Mouse (Mus musculus): Measurements from ENCODE around the gene Slc12a5. TPM values are rescaled to one million over a fixed set of nuclear protein-coding genes. Genes with fewer than 3 reads are reported as not detected.

Slc12a5 gene
- total and polyA plus RNA-seq, 3 experiments: 0.72 to 1.4 (median 0.82) TPM

DNA sequence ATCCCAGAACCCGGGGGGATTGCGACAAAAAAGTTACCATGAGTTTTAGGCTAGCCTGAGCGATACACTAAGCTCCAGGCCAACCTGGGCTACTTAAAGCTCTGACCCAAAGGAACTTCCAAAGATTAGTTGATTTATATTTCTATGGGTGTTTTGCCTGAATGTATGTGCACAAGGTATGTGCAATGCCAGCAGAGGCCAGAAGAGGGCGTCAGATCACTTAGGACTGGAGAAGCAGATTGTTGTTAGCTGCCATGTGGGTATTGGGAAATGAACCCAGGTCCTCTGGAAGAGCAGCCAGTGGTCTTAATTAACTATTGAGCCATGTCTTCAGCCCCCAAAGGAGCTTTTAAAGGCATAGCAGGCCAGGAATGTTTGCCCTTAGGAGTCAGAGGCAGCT lies 8.9 kb upstream of the Slc12a5 start:
- TF ChIP-seq CTCF (IDR thresholded peaks at IDR 0.05; ENCODE audit: low read depth, low read length) (0 out of 2 replicates have a peak, but pooled peaks have one; percentile 30), POLR2AphosphoS5 (IDR thresholded peaks at IDR 0.05; ENCODE audit: insufficient replicate concordance, low read depth, low read length) (no peak)
- H3K27me3 ChIP-seq (ENCODE audit: insufficient read depth, low read length): peaks cover 7% of the 10 kb centered on the region; the same call in 1 of the 2 replicates
- no peak for ATAC-seq (ENCODE audit: extremely low read depth, insufficient number of reproducible peaks, low FRiP score, poor library complexity, severe bottlenecking)
- no peaks in the 10 kb centered on the region for H3K36me3 ChIP-seq (replicated peaks)
- H3K9me3 ChIP-seq (replicated peaks): peaks cover 6% of the 10 kb centered on the region
- no peak overlapping the region for H3K4me3 ChIP-seq (ENCODE audit: low read depth, low read length)
- peaks cover 5% of the 10 kb centered on the region for H3K4me1 ChIP-seq (ENCODE audit: insufficient read depth, low read depth, low read length)
- no peak for DNase-seq (ENCODE audit: low spot score)

DNA sequence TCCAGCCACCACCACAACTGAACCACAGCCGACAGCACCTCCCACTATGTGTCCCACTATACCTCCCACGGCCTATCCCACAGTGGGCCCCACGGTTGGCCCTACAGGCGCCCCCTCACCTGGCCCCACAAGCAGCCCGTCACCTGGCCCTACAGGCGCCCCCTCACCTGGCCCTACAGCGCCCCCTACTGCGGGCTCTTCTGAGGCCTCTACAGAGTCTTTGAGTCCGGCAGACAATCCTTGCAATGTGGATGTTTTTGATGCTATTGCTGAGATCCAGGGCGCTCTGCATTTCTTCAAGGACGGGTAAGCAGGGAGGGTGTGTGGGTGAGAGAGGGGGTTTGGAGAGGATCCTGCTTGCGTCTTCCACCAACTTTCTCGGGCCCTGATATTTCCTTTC lies 8.2 kb upstream of the Slc12a5 start:
- DNase-seq (ENCODE audit: low spot score): no peak
- peaks cover 7% of the 10 kb centered on the region; the same call in 1 of the 2 replicates for H3K27me3 ChIP-seq (ENCODE audit: insufficient read depth, low read length)
- no peaks in the 10 kb centered on the region for H3K36me3 ChIP-seq (replicated peaks)
- H3K9me3 ChIP-seq (replicated peaks): peaks cover 6% of the 10 kb centered on the region
- no peak for ATAC-seq (ENCODE audit: extremely low read depth, insufficient number of reproducible peaks, low FRiP score, poor library complexity, severe bottlenecking)
- peaks cover 5% of the 10 kb centered on the region for H3K4me1 ChIP-seq (ENCODE audit: insufficient read depth, low read depth, low read length)
- H3K4me3 ChIP-seq (ENCODE audit: low read depth, low read length): no peak overlapping the region
- TF ChIP-seq GATA1 (IDR thresholded peaks at IDR 0.05; ENCODE audit: borderline replicate concordance, low read length): no peak
- TF ChIP-seq CTCF (IDR thresholded peaks at IDR 0.05; ENCODE audit: low read depth, low read length): 0 out of 2 replicates have a peak, but pooled peaks have one; percentile 13

- DNase-seq (ENCODE audit: low spot score) (peak; percentile 73), ATAC-seq (ENCODE audit: extremely low read depth, insufficient number of reproducible peaks, low FRiP score, poor library complexity, severe bottlenecking) (peak; percentile 49; the same call in 1 of the 2 replicates)
- H3K9me3 ChIP-seq (replicated peaks): peaks cover 6% of the 10 kb centered on the region
- no peaks in the 10 kb centered on the region for H3K36me3 ChIP-seq (replicated peaks)
- TF ChIP-seq CTCF (IDR thresholded peaks at IDR 0.05; ENCODE audit: low read depth, low read length) (peak; percentile 44; the same call in 1 of the 2 replicates), TAL1 (conservative IDR thresholded peaks at IDR 0.05; ENCODE audit: low read depth, low read length) (no peak), GATA1 (IDR thresholded peaks at IDR 0.05; ENCODE audit: borderline replicate concordance, low read length) (no peak)
- no peak overlapping the region for H3K4me3 ChIP-seq (ENCODE audit: low read depth, low read length)
- H3K27me3 ChIP-seq (ENCODE audit: insufficient read depth, low read length): peaks cover 7% of the 10 kb centered on the region; the same call in 1 of the 2 replicates
- peaks cover 3% of the 10 kb centered on the region for H3K4me1 ChIP-seq (ENCODE audit: insufficient read depth, low read depth, low read length)
Measured at GRCm38 (mm10) chr2:164953224-164953623, 7.4 kb upstream of the Slc12a5 start.

- Histone ChIP-seq H3K27me3 (ENCODE audit: insufficient read depth, low read length) (no peaks in the 10 kb centered on the region), H3K4me3 (ENCODE audit: low read depth, low read length) (no peak overlapping the region), H3K4me1 (ENCODE audit: insufficient read depth, low read depth, low read length) (peaks cover 7% of the 10 kb centered on the region), H3K9me3 (replicated peaks) (no peaks in the 10 kb centered on the region; the same call in 1 of the 2 replicates), H3K36me3 (replicated peaks) (no peaks in the 10 kb centered on the region)
- ATAC-seq (ENCODE audit: extremely low read depth, insufficient number of reproducible peaks, low FRiP score, poor library complexity, severe bottlenecking) (no peak), DNase-seq (ENCODE audit: low spot score) (no peak)
- TF ChIP-seq CTCF (IDR thresholded peaks at IDR 0.05; ENCODE audit: low read depth, low read length) (no peak), POLR2AphosphoS5 (IDR thresholded peaks at IDR 0.05; ENCODE audit: insufficient replicate concordance, low read depth, low read length) (no peak)
Measured at GRCm38 (mm10) chr2:164955725-164956124, 4.9 kb upstream of the Slc12a5 start.

DNA sequence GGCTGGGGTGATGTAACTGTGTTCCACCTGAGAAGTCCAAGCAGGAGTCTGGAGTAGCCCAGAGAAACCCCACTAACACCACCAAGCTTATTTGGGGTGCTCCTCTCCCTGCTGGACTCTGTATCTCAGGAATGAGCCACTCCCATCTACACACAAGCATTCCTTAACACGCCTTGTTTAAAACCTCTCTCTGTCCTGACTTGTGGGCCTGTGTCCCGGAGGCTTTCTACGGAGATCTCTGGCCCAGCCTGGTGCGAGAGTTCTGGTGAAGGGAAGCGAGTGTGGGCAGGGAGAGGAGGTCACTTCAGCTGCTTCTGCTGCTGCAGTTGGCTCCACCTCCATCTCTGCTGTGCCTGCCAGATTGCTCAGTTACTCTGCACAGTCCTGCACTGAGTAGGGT lies 4.4 kb upstream of the Slc12a5 start:
- ATAC-seq (ENCODE audit: extremely low read depth, insufficient number of reproducible peaks, low FRiP score, poor library complexity, severe bottlenecking): no peak

GRCm38 (mm10) chr2:164957548-164958315 lies 2.9 kb upstream of the Slc12a5 start:
- H3K36me3 ChIP-seq (replicated peaks): no peaks in the 10 kb centered on the region
- TF ChIP-seq CTCF (IDR thresholded peaks at IDR 0.05; ENCODE audit: low read depth, low read length) (0 out of 2 replicates have a peak, but pooled peaks have one; percentile 8), GATA2 (IDR thresholded peaks at IDR 0.05; ENCODE audit: borderline replicate concordance, low read depth, low read length) (no peak), TAL1 (conservative IDR thresholded peaks at IDR 0.05; ENCODE audit: low read depth, low read length) (no peak), POLR2AphosphoS5 (IDR thresholded peaks at IDR 0.05; ENCODE audit: insufficient replicate concordance, low read depth, low read length) (no peak)
- H3K4me3 ChIP-seq (ENCODE audit: low read depth, low read length): no peak overlapping the region
- DNase-seq (ENCODE audit: low spot score) (no peak), ATAC-seq (ENCODE audit: extremely low read depth, insufficient number of reproducible peaks, low FRiP score, poor library complexity, severe bottlenecking) (no peak)
- H3K4me1 ChIP-seq (ENCODE audit: insufficient read depth, low read depth, low read length): peaks cover 15% of the 10 kb centered on the region
- no peaks in the 10 kb centered on the region for H3K27me3 ChIP-seq (ENCODE audit: insufficient read depth, low read length)
- H3K9me3 ChIP-seq (replicated peaks): no peaks in the 10 kb centered on the region

More for the DNA sequence above, 4.4 kb upstream of the Slc12a5 start:
- no peak for TF ChIP-seq GATA1 (IDR thresholded peaks at IDR 0.05; ENCODE audit: borderline replicate concordance, low read length)
- no peak for TF ChIP-seq POLR2AphosphoS5 (IDR thresholded peaks at IDR 0.05; ENCODE audit: insufficient replicate concordance, low read depth, low read length)
- TF ChIP-seq GATA2 (IDR thresholded peaks at IDR 0.05; ENCODE audit: borderline replicate concordance, low read depth, low read length): no peak
- no peak for TF ChIP-seq CTCF (IDR thresholded peaks at IDR 0.05; ENCODE audit: low read depth, low read length)
- no peak for TF ChIP-seq TAL1 (conservative IDR thresholded peaks at IDR 0.05; ENCODE audit: low read depth, low read length)
- H3K4me1 ChIP-seq (ENCODE audit: insufficient read depth, low read depth, low read length): peaks cover 10% of the 10 kb centered on the region
- H3K9me3 ChIP-seq (replicated peaks): no peaks in the 10 kb centered on the region
- no peak overlapping the region for H3K4me3 ChIP-seq (ENCODE audit: low read depth, low read length)
- DNase-seq (ENCODE audit: low spot score): no peak
- H3K36me3 ChIP-seq (replicated peaks): no peaks in the 10 kb centered on the region
- no peaks in the 10 kb centered on the region for H3K27me3 ChIP-seq (ENCODE audit: insufficient read depth, low read length)

All from G1E (cell line).